In genomic region chr6:113377496-113378385, GRCm38 (mm10) we compare ENCODE assay signal across 8 mouse cellular contexts. TPM values are rescaled to one million over a fixed set of nuclear protein-coding genes. Genes with fewer than 3 reads are reported as not detected.
DNase-seq lines count a peak whose midpoint lies in the region; ATAC-seq and TF ChIP-seq lines count a peak whose summit lies in the region.

TSS of gene Tada3 (minus strand) at chr6:113377883.
TSS of gene Arpc4 (plus strand) at chr6:113378115.

- H3K36me3 ChIP-seq in megakaryocyte, embryonic 14.5 days (replicated peaks; ENCODE audit: low read length): peaks cover 70% of the 10 kb centered on the region

- ATAC-seq in activated CD4-positive, CD25-positive, alpha-beta regulatory T cell, adult 4 months: peak; percentile 80

- H3K9me3 ChIP-seq in megakaryocyte, embryonic 14.5 days: no peaks in the 10 kb centered on the region

- no peak for TF ChIP-seq CTCF in cortical plate, adult 2 months (IDR thresholded peaks at IDR 0.05; ENCODE audit: extremely low read depth, insufficient read depth, low read length)

- peak within 1 kb of the TSS; percentile 99 for H3K27ac ChIP-seq in cortical plate, adult 2 months (ENCODE audit: insufficient read depth, low read length)

- peak; percentile 70 for TF ChIP-seq POLR2A in cortical plate, adult 2 months (IDR thresholded peaks at IDR 0.05; ENCODE audit: extremely low read depth, insufficient read depth, low read length)

- H3K4me1 ChIP-seq in cortical plate, adult 2 months (ENCODE audit: control insufficient read depth, insufficient read depth, low read length): peaks cover 6% of the 10 kb centered on the region
- H3K4me1 ChIP-seq in megakaryocyte, embryonic 14.5 days: peaks cover 73% of the 10 kb centered on the region

- H3K27me3 ChIP-seq in megakaryocyte, embryonic 14.5 days (replicated peaks): no peaks in the 10 kb centered on the region

- peak within 1 kb of the TSS; percentile 84 for H3K4me3 ChIP-seq in cortical plate, adult 2 months (ENCODE audit: insufficient read depth, low read length)
- peak within 1 kb of the TSS; percentile 96 for H3K4me3 ChIP-seq in megakaryocyte, embryonic 14.5 days (replicated peaks)

- peak; percentile 84 to 89 for DNase-seq in gastrocnemius, adult 8-10 months (ENCODE audit: low spot score in 2 of 2)
- DNase-seq in hindlimb bud, embryonic 11.5 days (ENCODE audit: extremely low spot score, low read depth, low spot score): peak; percentile 95
- peak; percentile 84 to 88 for DNase-seq in left cerebral cortex, adult 8-10 months (ENCODE audit: low spot score in 2 of 2)
- peak; percentile 94 for DNase-seq in right cerebral cortex, postnatal 10 days (ENCODE audit: low spot score in 2 of 2)
- peak; percentile 85 for DNase-seq in urinary bladder, postnatal 25 days (ENCODE audit: low spot score)

RNA-seq across cellular contexts. Expression of gene Tada3, which starts in this region (rescaled TPM):
- polyA plus RNA-seq in activated CD4-positive, CD25-positive, alpha-beta regulatory T cell, adult 4 months (2017; shearing (Covaris generic)): 10 to 100 TPM; 32.8 to 49.4 TPM
- polyA plus RNA-seq in cortical plate, adult 2 months (2012; rRNA removed): 57.1 and 57.3 TPM in 2 replicates
- total RNA-seq in gastrocnemius, adult 8-10 months (2022): 10 to 100 TPM; 11.6 to 17.1 (median 14.0) TPM
- 10 to 100 TPM; 47.4 to 50.1 (median 47.8) TPM for total RNA-seq in left cerebral cortex, adult 8-10 months (2022)
- polyA plus RNA-seq in megakaryocyte, embryonic 14.5 days (2012; ENCODE audit: insufficient read depth, low replicate concordance): 34.8 and 158 TPM in 2 replicates

RNA-seq across cellular contexts. Expression of gene Arpc4, which starts in this region (rescaled TPM):
- 100 to 1,000 TPM; 658 to 920 TPM for polyA plus RNA-seq in activated CD4-positive, CD25-positive, alpha-beta regulatory T cell, adult 4 months (2017; shearing (Covaris generic))
- 156 and 177 TPM in 2 replicates for polyA plus RNA-seq in cortical plate, adult 2 months (2012; rRNA removed)
- 10 to 100 TPM; 50.8 to 57.8 (median 55.8) TPM for total RNA-seq in gastrocnemius, adult 8-10 months (2022)
- total RNA-seq in left cerebral cortex, adult 8-10 months (2022): 100 to 1,000 TPM; 246 to 271 (median 263) TPM
- polyA plus RNA-seq in megakaryocyte, embryonic 14.5 days (2012; ENCODE audit: insufficient read depth, low replicate concordance): 689 and 1,078 TPM in 2 replicates

Comparison
In these comparisons a context has a peak if more than half of its experiments do, and no peak if none do; other contexts are left out.
1. Peak in every context shown above with its lines: DNase-seq, ATAC-seq, H3K4me3 ChIP-seq and H3K27ac ChIP-seq.
2. RNA of gene Arpc4 (total RNA-seq): 246 to 271 TPM in left cerebral cortex, adult 8-10 months; 50.8 to 57.8 TPM in gastrocnemius, adult 8-10 months; every median in the first group is over 4 times any median in the second.